Comparison of ENCODE assay signal across 23 mouse cellular contexts in the genomic region with DNA sequence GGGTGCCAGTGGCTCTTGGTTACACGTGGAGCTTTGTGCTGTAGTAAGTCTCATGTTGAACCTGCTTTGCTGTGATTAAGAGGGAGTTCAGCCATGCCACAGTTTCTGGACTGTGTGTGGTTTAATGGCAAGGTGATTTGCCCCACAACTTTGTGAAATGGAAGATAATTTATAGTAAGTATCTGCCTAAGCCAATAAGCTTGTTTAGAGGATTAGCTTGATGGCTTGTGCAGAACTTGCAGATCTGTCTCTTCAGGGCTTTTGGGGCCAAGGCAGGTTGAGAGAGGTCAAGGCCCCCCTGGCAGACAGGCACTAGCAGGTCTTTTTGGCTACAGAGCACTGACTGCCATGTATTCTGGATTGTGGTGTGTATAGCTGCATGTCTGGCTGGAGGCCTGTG. TPM values are rescaled to one million over a fixed set of nuclear protein-coding genes. Genes with fewer than 3 reads are reported as not detected.
DNase-seq lines count a peak whose midpoint lies in the region; ATAC-seq and TF ChIP-seq lines count a peak whose summit lies in the region.
"Had no signal": no experiment of that assay in that cellular context is flagged by ENCODE, and none has a peak within 500 bp of the region (broad histone marks: within the 10 kb centered on the region; RNA-seq: fewer than 3 reads in every experiment).

No protein-coding gene starts in this region.

- H3K36me3 ChIP-seq in midbrain, embryonic 11.5 days (ENCODE audit: control insufficient read depth, insufficient read depth, low read length): peaks cover 5% of the 10 kb centered on the region
- H3K36me3 ChIP-seq in midbrain, embryonic 10.5 days: peaks cover 84% of the 10 kb centered on the region
- H3K36me3 ChIP-seq: G1E had no signal

- no peaks in the 10 kb centered on the region for H3K9me3 ChIP-seq in midbrain, embryonic 11.5 days (ENCODE audit: control insufficient read depth, low read length)
- no peaks in the 10 kb centered on the region for H3K9me3 ChIP-seq in midbrain, embryonic 10.5 days (replicated peaks)
- H3K9me3 ChIP-seq: embryonic facial prominence, embryonic 13.5 days; embryonic facial prominence, embryonic 15.5 days; forebrain, embryonic 13.5 days; forebrain, embryonic 15.5 days; G1E had no signal

- H3K4me1 ChIP-seq in midbrain, embryonic 11.5 days (ENCODE audit: control insufficient read depth, insufficient read depth, low read length): no peaks in the 10 kb centered on the region
- no peaks in the 10 kb centered on the region for H3K4me1 ChIP-seq in midbrain, embryonic 10.5 days
- H3K4me1 ChIP-seq: embryonic facial prominence, embryonic 13.5 days; embryonic facial prominence, embryonic 15.5 days; forebrain, embryonic 13.5 days; forebrain, embryonic 15.5 days had no signal

- no peaks in the 10 kb centered on the region for H3K27me3 ChIP-seq in midbrain, embryonic 11.5 days (ENCODE audit: control insufficient read depth, insufficient read depth, low read length)
- H3K27me3 ChIP-seq in midbrain, embryonic 10.5 days (ENCODE audit: low read depth, poor library complexity, severe bottlenecking): no peaks in the 10 kb centered on the region
- H3K27me3 ChIP-seq: CH12.LX; embryonic facial prominence, embryonic 13.5 days; embryonic facial prominence, embryonic 15.5 days; forebrain, embryonic 13.5 days; forebrain, embryonic 15.5 days; Patski had no signal

- no peak for TF ChIP-seq CTCF in left cerebral cortex, adult 2 months (IDR thresholded peaks at IDR 0.05)

- intact Hi-C loops in left cerebral cortex, adult 2 months (cut with DNase I): no loop called here

- H3K4me2 ChIP-seq in midbrain, embryonic 11.5 days: no peak overlapping the region
- H3K4me2 ChIP-seq: embryonic facial prominence, embryonic 13.5 days; embryonic facial prominence, embryonic 15.5 days; forebrain, embryonic 13.5 days; forebrain, embryonic 15.5 days had no signal

- no peak for ATAC-seq in midbrain, embryonic 11.5 days (ENCODE audit: low FRiP score)
- ATAC-seq: activated CD4-positive, CD25-positive, alpha-beta regulatory T cell, adult 4 months; CD4-positive, CD25-positive, alpha-beta regulatory T cell, adult 4 months; forebrain, embryonic 13.5 days; forebrain, embryonic 15.5 days; Patski had no signal

- peak; percentile 10 for DNase-seq in midbrain, embryonic 11.5 days (ENCODE audit: low spot score, missing footprints)
- no peak for DNase-seq in midbrain, embryonic 10.5 days (ENCODE audit: low spot score)
- peak; percentile 71 for DNase-seq in retina, adult 2 months (ENCODE audit: low read depth, low spot score)
- DNase-seq in retina, postnatal 1 day: peak; percentile 53
- DNase-seq in heart, postnatal 4 days: no peak
- no peak for DNase-seq in ovary, postnatal 10 days (ENCODE audit: low spot score)
- DNase-seq in left cerebral cortex, adult 2 months (ENCODE audit: extremely low spot score in 1 of 2, low spot score in 2 of 2): no peak
- DNase-seq: adrenal gland, adult 8-10 months; adrenal gland, postnatal 14 days; adrenal gland, postnatal 36 days; B cell, adult 2 months had no signal

- no peak overlapping the region for H3K27ac ChIP-seq in midbrain, embryonic 11.5 days (ENCODE audit: low read depth, low read length)
- no peak overlapping the region for H3K27ac ChIP-seq in midbrain, embryonic 10.5 days (replicated peaks)
- H3K27ac ChIP-seq in left cerebral cortex, adult 2 months: no peak overlapping the region
- H3K27ac ChIP-seq: embryonic facial prominence, embryonic 13.5 days; embryonic facial prominence, embryonic 15.5 days; forebrain, embryonic 13.5 days; forebrain, embryonic 15.5 days had no signal

- H3K4me3 ChIP-seq in midbrain, embryonic 11.5 days (ENCODE audit: low read depth, low read length): no peak overlapping the region
- H3K4me3 ChIP-seq in midbrain, embryonic 10.5 days: no peak overlapping the region
- no peak overlapping the region for H3K4me3 ChIP-seq in left cerebral cortex, adult 2 months
- H3K4me3 ChIP-seq: embryonic facial prominence, embryonic 13.5 days; embryonic facial prominence, embryonic 15.5 days; erythroblast, embryonic 14.5 days; forebrain, embryonic 13.5 days; forebrain, embryonic 15.5 days had no signal

- H3K9ac ChIP-seq in midbrain, embryonic 11.5 days (ENCODE audit: low read length): no peak overlapping the region
- H3K9ac ChIP-seq: embryonic facial prominence, embryonic 13.5 days; embryonic facial prominence, embryonic 15.5 days; forebrain, embryonic 13.5 days; forebrain, embryonic 15.5 days had no signal

- WGBS in midbrain, embryonic 11.5 days: 83% methylated on average over 1 of the region's 1 CpGs
- 83% methylated on average over 1 of the region's 1 CpGs for WGBS in midbrain, embryonic 10.5 days

RNA-seq across cellular contexts. Expression of a gene that starts 35.0 kb away (rescaled TPM):
- polyA plus RNA-seq in midbrain, embryonic 11.5 days (2014; fragmentation: Nextera tagmentation; extraction: Ambion mirVana): 76.6 and 81.1 TPM in 2 replicates
- 104 and 112 TPM in 2 replicates for polyA plus RNA-seq in midbrain, embryonic 10.5 days (2016; fragmentation: Nextera tagmentation; extraction: Ambion mirVana)
- total RNA-seq in heart, postnatal 4 days (2021): 10 to 100 TPM; 61.1 to 61.4 TPM
- 100 to 1,000 TPM; 191 to 201 TPM for total RNA-seq in left cerebral cortex, adult 2 months (2021)

RNA-seq across cellular contexts. Expression of a gene that starts 57.3 kb away (rescaled TPM):
- 23.3 and 26.4 TPM in 2 replicates for polyA plus RNA-seq in midbrain, embryonic 11.5 days (2014; fragmentation: Nextera tagmentation; extraction: Ambion mirVana)
- polyA plus RNA-seq in midbrain, embryonic 10.5 days (2016; fragmentation: Nextera tagmentation; extraction: Ambion mirVana): 25.0 and 29.4 TPM in 2 replicates
- 10 to 100 TPM; 36.5 to 36.6 TPM for total RNA-seq in heart, postnatal 4 days (2021)
- total RNA-seq in left cerebral cortex, adult 2 months (2021): 10 to 100 TPM; 59.2 to 72.0 TPM

RNA-seq across cellular contexts. Expression of a gene that starts 58.1 kb away (rescaled TPM):
- polyA plus RNA-seq in midbrain, embryonic 11.5 days (2014; fragmentation: Nextera tagmentation; extraction: Ambion mirVana): 0.08 TPM in 2 replicates
- polyA plus RNA-seq in midbrain, embryonic 10.5 days (2016; fragmentation: Nextera tagmentation; extraction: Ambion mirVana): 0.14 and 0.20 TPM in 2 replicates
- not detected for total RNA-seq in heart, postnatal 4 days (2021)
- total RNA-seq in left cerebral cortex, adult 2 months (2021): not detected
- total RNA-seq: adrenal gland, adult 18-20 months; adrenal gland, adult 8-10 months; adrenal gland, postnatal 14 days; adrenal gland, postnatal 36 days had no signal
- polyA plus RNA-seq: cortical plate, adult 2 months; G1E had no signal

Comparison
In these comparisons a context has a peak if more than half of its experiments do, and no peak if none do; other contexts are left out.
1. DNase-seq: peak in midbrain, embryonic 11.5 days (single experiment), retina, adult 2 months (single experiment) and retina, postnatal 1 day (single experiment); none in midbrain, embryonic 10.5 days (single experiment), heart, postnatal 4 days (single experiment), ovary, postnatal 10 days (single experiment) and left cerebral cortex, adult 2 months (0 of 2).